Mouse (Mus musculus) heart, embryonic 15.5 days (tissue): Measurements from ENCODE around the gene Ctnnd2. TPM values are rescaled to one million over a fixed set of nuclear protein-coding genes. Genes with fewer than 3 reads are reported as not detected.

ENCODE experiments used
- ATAC-seq: fragments of 200-750 bp; cut with Nextera tagmentation; replicated peaks from 2 replicates; pipeline ENCODE4 v1.8.0; 2017; ENCODE audit warnings: low read depth, moderate TSS enrichment; ENCODE audit not compliant: insufficient number of reproducible peaks, insufficient read depth, low FRiP score
- H3K27ac ChIP-seq: fragments of 300-500 bp; sonication (generic); 2 replicates; pipeline ENCODE4 v1.5.1; 2015; ENCODE audit warnings: mild to moderate bottlenecking, inconsistent platforms
- H3K27me3 ChIP-seq: fragments of 300-500 bp; sonication (generic); 2 replicates; pipeline ENCODE4 v1.6.1; 2015; ENCODE audit warnings: inconsistent platforms
- H3K36me3 ChIP-seq: fragments of 300-500 bp; sonication (generic); 2 replicates; pipeline ENCODE4 v1.6.1; 2015; ENCODE audit warnings: mild to moderate bottlenecking, inconsistent platforms
- H3K4me1 ChIP-seq: fragments of 300-500 bp; sonication (generic); replicated peaks from 2 replicates; pipeline ENCODE4 v1.6.1; 2015; ENCODE audit warnings: inconsistent platforms
- H3K4me2 ChIP-seq: fragments of 300-500 bp; sonication (generic); 2 replicates; pipeline ENCODE4 v1.6.1; 2015; ENCODE audit warnings: inconsistent platforms, mild to moderate bottlenecking, moderate library complexity
- H3K4me3 ChIP-seq: fragments of 300-500 bp; sonication (generic); 2 replicates; pipeline ENCODE4 v1.5.1; 2015; ENCODE audit warnings: mild to moderate bottlenecking, inconsistent platforms
- H3K9ac ChIP-seq: fragments of 300-500 bp; sonication (generic); 2 replicates; pipeline ENCODE4 v1.6.1; 2015; ENCODE audit warnings: mild to moderate bottlenecking, inconsistent platforms
- H3K9me3 ChIP-seq: fragments of 300-500 bp; sonication (generic); replicated peaks from 2 replicates; pipeline ENCODE4 v1.6.1; 2016; ENCODE audit warnings: inconsistent platforms
- WGBS: fragments of 180-500 bp; shearing (Covaris S2); methylation state at CpG from one replicate; pipeline ENCODE4 v1.1.7; 2015; ENCODE audit warnings: mixed read lengths; 5-methylcytosine and 5-hydroxymethylcytosine counted together
- polyA plus RNA-seq: library from polyadenylated mRNA; unstranded; fragments of >200 nt; fragmentation: Nextera tagmentation; extraction: Ambion mirVana; gene quantifications from 2 replicates; pipeline ENCODE4 v1.2.1, GENCODE M21; 2015

Ctnnd2 gene
- polyA plus RNA-seq, 1 experiment from 2014 or later: 1.0 TPM

DNA sequence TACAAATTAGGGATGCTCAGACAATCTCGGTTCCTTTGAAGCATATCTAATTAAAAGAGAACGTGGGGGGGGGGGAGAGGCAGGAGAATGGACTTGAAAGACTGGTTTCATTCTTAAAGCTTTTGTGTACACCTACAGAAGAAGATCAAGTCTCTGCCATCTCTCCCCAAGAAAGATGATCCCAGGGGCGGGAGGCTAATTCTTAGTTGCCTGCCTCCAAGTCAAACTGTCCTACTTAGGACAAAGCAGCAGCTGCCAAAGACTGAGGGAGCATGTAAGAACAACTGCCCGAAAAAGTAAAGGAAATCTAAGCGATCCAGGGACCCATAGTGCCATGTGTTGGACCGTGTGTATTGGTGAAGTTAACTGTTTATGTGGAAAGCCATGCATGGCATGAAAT lies 836.2 kb downstream of the Ctnnd2 start:
- H3K4me3 ChIP-seq: no peak overlapping the region
- H3K27me3 ChIP-seq: no peaks in the 10 kb centered on the region
- no peaks in the 10 kb centered on the region for H3K4me1 ChIP-seq
- no peaks in the 10 kb centered on the region for H3K36me3 ChIP-seq
- no peak overlapping the region for H3K9ac ChIP-seq
- no peak for ATAC-seq
- no peaks in the 10 kb centered on the region for H3K9me3 ChIP-seq
- no peak overlapping the region for H3K27ac ChIP-seq
- 66% methylated on average over 6 of the region's 6 CpGs for WGBS
- no peak overlapping the region for H3K4me2 ChIP-seq

GRCm38 (mm10) chr15:31020769-31021168 lies 848.4 kb downstream of the Ctnnd2 start:
- Histone ChIP-seq H3K27me3 (no peaks in the 10 kb centered on the region), H3K9me3 (no peaks in the 10 kb centered on the region), H3K4me1 (no peaks in the 10 kb centered on the region), H3K4me3 (no peak overlapping the region), H3K27ac (no peak overlapping the region), H3K9ac (no peak overlapping the region), H3K4me2 (no peak overlapping the region), H3K36me3 (no peaks in the 10 kb centered on the region)
- WGBS: 34% methylated on average over 2 of the region's 2 CpGs
- ATAC-seq: no peak

DNA sequence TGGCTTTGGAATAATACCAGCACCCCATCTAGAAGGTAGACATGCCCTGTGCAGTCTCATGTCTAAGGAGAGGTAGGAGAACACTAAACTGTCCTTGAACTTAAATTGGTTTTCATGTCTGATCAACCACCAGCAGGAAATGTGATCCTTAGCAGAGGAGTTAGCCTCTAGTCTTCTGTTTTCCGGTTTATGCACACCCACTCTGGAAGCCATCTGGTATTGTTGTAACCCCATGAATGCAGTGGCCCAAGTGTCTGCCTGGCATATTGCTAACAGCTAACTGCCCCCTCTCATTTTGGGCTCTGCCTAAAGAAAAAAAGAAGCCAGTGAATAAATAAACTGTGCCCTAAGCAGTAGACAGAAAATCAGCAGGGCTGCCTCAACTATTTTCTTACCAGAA lies 849.6 kb downstream of the Ctnnd2 start:
- Histone ChIP-seq H3K9ac (no peak overlapping the region), H3K9me3 (no peaks in the 10 kb centered on the region), H3K36me3 (no peaks in the 10 kb centered on the region), H3K27me3 (no peaks in the 10 kb centered on the region), H3K4me3 (no peak overlapping the region), H3K4me1 (no peaks in the 10 kb centered on the region), H3K4me2 (no peak overlapping the region), H3K27ac (no peak overlapping the region)
- ATAC-seq: no peak
- WGBS: 76% methylated on average over 1 of the region's 1 CpGs

DNA sequence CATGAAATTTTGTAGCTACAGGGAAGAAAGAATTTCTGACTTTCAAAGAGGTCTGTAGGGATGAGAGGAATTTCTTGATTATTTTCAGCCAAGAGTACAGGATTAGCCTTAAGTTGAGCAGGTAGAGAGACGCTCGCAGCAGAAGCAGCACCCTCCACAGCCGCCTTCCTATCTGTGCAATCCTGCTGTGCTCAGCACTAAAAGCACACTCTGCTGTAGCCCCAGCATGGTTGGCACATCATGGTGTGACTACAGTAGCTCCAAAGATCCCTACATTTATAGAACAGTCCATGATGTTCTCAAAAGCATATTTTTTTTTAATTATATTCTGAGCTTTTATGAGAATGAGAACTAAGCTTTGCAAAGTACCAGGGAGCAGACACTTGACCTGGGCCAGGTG lies 850.1 kb downstream of the Ctnnd2 start:
- no peak for ATAC-seq
- Histone ChIP-seq H3K9me3 (no peaks in the 10 kb centered on the region), H3K27me3 (no peaks in the 10 kb centered on the region), H3K36me3 (no peaks in the 10 kb centered on the region), H3K9ac (no peak overlapping the region), H3K4me1 (no peaks in the 10 kb centered on the region), H3K4me2 (no peak overlapping the region), H3K4me3 (no peak overlapping the region), H3K27ac (no peak overlapping the region)
- WGBS: 74% methylated on average over 3 of the region's 3 CpGs

DNA sequence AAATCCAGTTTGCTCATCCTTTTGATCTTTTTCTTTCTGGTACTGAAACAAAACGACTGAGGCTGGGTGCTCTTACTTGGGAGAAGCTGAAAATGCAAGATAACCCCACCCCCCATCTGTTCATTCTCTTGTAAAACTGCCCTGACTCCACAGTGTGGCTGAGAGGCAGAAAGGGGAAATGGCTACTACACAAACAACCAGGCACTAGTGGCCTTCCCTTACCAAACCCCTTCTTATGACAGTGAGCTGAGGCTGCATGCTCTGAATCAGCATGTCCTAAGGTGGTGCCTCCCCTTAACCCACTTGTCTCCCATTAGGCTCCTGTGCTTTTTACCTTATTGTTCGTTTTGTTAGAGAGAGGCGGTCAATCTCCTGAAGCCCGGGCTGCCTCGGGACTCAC lies 851.4 kb downstream of the Ctnnd2 start:
- no peak overlapping the region for H3K27ac ChIP-seq
- 74% methylated on average over 5 of the region's 5 CpGs for WGBS

DNA sequence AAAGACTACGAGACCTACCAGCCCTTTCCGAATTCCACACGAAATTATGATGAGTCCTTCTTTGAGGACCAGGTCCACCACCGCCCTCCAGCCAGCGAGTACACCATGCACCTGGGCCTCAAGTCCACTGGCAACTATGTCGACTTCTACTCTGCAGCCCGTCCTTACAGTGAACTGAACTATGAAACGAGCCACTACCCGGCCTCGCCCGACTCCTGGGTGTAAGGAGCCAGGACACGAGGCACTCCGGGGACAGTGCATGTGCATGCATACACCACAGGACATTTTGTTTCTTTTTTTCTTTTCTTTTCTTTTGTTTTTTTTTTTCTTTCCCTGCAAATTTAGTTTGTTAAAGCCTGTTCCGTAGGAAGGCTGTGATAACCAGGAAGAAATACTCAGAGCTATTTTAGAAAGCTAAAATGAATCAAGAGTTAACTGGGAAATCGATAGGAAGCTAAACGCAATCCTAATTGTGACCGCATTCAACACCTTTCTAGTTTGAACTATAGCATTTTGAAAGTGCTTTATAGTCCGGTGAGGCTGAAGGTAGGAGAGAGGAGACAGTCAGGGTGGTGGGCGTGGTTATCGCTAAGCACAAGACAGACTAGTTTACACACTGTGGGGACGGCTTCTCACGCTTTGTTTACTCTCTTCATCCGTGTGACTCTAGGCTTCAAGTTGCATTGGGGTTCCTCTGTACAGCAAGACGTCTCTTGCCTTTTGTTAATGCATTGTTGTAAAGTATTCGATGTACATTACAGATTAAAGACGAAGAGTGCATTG lies 855.2 kb downstream of the Ctnnd2 start:
- no peaks in the 10 kb centered on the region for H3K9me3 ChIP-seq
- no peaks in the 10 kb centered on the region for H3K36me3 ChIP-seq
- WGBS: 83% methylated on average over 26 of the region's 26 CpGs
- H3K9ac ChIP-seq: no peak overlapping the region
- H3K27ac ChIP-seq: no peak overlapping the region
- no peaks in the 10 kb centered on the region for H3K27me3 ChIP-seq
- no peak overlapping the region for H3K4me3 ChIP-seq
- no peaks in the 10 kb centered on the region for H3K4me1 ChIP-seq
- ATAC-seq: no peak
- H3K4me2 ChIP-seq: no peak overlapping the region

More for the DNA sequence above, 851.4 kb downstream of the Ctnnd2 start:
- Histone ChIP-seq H3K36me3 (no peaks in the 10 kb centered on the region), H3K9me3 (no peaks in the 10 kb centered on the region), H3K9ac (no peak overlapping the region), H3K4me3 (no peak overlapping the region), H3K4me1 (no peaks in the 10 kb centered on the region), H3K4me2 (no peak overlapping the region), H3K27me3 (no peaks in the 10 kb centered on the region)
- ATAC-seq: no peak

GRCm38 (mm10) chr15:31044983-31045382 lies 872.6 kb downstream of the Ctnnd2 start:
- WGBS: 25% methylated on average over 1 of the region's 1 CpGs
- Histone ChIP-seq H3K9me3 (no peaks in the 10 kb centered on the region), H3K4me3 (no peak overlapping the region), H3K9ac (no peak overlapping the region), H3K27ac (no peak overlapping the region), H3K27me3 (no peaks in the 10 kb centered on the region), H3K36me3 (no peaks in the 10 kb centered on the region), H3K4me2 (no peak overlapping the region), H3K4me1 (no peaks in the 10 kb centered on the region)
- no peak for ATAC-seq

DNA sequence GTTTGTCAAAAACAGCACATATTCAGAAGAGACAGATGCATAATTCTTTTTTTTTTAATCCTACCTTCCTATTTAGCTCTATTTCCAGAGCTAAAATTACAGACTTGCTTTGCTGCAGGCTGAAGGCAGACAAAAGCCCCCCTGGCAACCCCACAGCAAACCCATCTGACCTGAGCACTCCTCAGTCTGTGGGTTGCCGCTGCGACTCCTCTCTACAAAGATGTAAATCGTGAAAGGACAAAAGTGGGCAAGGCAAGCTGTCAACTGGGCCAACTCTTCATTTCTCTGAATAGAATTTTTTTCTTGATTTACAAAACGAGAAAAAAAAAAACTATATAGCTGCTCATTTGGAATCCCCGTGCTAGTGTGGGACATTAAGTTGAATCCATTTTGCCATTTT lies 879.1 kb downstream of the Ctnnd2 start:
- Histone ChIP-seq H3K27me3 (no peaks in the 10 kb centered on the region), H3K36me3 (no peaks in the 10 kb centered on the region), H3K4me3 (no peak overlapping the region), H3K27ac (no peak overlapping the region), H3K9me3 (no peaks in the 10 kb centered on the region), H3K4me1 (no peaks in the 10 kb centered on the region), H3K9ac (no peak overlapping the region), H3K4me2 (no peak overlapping the region)
- ATAC-seq: no peak
- 76% methylated on average over 5 of the region's 5 CpGs for WGBS

DNA sequence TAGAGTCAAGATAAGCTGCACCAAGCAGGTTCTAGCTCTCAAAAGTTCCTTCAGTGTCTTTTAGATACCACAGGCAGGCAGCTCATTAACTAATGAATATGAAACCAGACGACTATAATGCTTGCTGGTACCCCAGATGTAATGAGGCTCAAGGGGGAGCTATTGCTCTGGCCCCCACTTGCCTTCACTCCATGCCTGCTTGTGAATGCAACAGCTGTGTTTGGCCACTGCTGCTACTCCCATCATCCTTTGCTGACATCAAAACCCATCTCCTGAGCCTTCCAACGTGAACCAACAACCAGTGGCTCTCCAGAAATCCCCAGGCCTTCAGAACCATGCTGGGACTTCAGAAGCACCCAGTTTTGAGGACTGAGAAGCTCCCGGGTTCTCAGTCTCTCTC lies 883.8 kb downstream of the Ctnnd2 start:
- ATAC-seq: no peak
- WGBS: 56% methylated on average over 3 of the region's 3 CpGs
- H3K4me2 ChIP-seq: no peak overlapping the region

DNA sequence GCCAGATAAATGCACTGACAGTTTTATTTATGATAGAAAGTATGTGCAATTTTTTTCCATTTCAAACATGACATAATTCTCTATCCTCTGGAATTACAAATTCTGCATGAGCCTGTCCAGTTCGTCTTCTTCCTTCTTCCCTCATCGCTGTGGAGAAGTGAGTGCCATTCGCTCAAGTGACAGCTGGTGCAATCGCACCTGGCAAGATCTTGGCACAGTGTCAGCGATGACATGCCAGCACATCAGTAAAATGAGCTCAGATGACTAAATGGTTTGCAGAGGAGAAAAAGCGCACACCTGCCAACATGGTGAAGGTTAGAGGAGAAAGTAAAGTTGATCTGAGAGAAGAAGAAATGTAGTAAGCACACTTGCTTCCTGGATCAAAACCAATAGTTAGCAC lies 885.9 kb downstream of the Ctnnd2 start:
- H3K36me3 ChIP-seq: no peaks in the 10 kb centered on the region
- H3K27me3 ChIP-seq: no peaks in the 10 kb centered on the region
- no peak for ATAC-seq
- no peaks in the 10 kb centered on the region for H3K9me3 ChIP-seq
- no peaks in the 10 kb centered on the region for H3K4me1 ChIP-seq
- H3K9ac ChIP-seq: no peak overlapping the region
- no peak overlapping the region for H3K27ac ChIP-seq
- H3K4me3 ChIP-seq: no peak overlapping the region
- H3K4me2 ChIP-seq: no peak overlapping the region
- 82% methylated on average over 6 of the region's 6 CpGs for WGBS

More for the DNA sequence above, 883.8 kb downstream of the Ctnnd2 start:
- H3K27ac ChIP-seq: no peak overlapping the region
- no peaks in the 10 kb centered on the region for H3K36me3 ChIP-seq
- H3K27me3 ChIP-seq: no peaks in the 10 kb centered on the region
- H3K4me3 ChIP-seq: no peak overlapping the region
- H3K9ac ChIP-seq: no peak overlapping the region
- no peaks in the 10 kb centered on the region for H3K4me1 ChIP-seq
- no peaks in the 10 kb centered on the region for H3K9me3 ChIP-seq

GRCm38 (mm10) chr15:31063734-31064133 lies 891.3 kb downstream of the Ctnnd2 start:
- no peak for ATAC-seq
- H3K27me3 ChIP-seq: no peaks in the 10 kb centered on the region
- WGBS: 47% methylated on average over 3 of the region's 3 CpGs

GRCm38 (mm10) chr15:31068127-31068526 lies 895.7 kb downstream of the Ctnnd2 start:
- Histone ChIP-seq H3K9ac (no peak overlapping the region), H3K36me3 (no peaks in the 10 kb centered on the region), H3K4me2 (no peak overlapping the region), H3K9me3 (no peaks in the 10 kb centered on the region), H3K4me1 (no peaks in the 10 kb centered on the region), H3K27ac (no peak overlapping the region), H3K27me3 (no peaks in the 10 kb centered on the region), H3K4me3 (no peak overlapping the region)
- WGBS: 59% methylated on average over 2 of the region's 2 CpGs
- no peak for ATAC-seq

More at GRCm38 (mm10) chr15:31063734-31064133, 891.3 kb downstream of the Ctnnd2 start:
- Histone ChIP-seq H3K4me3 (no peak overlapping the region), H3K9me3 (no peaks in the 10 kb centered on the region), H3K4me1 (no peaks in the 10 kb centered on the region), H3K4me2 (no peak overlapping the region), H3K27ac (no peak overlapping the region), H3K9ac (no peak overlapping the region), H3K36me3 (no peaks in the 10 kb centered on the region)
